Mouse (Mus musculus) kidney, postnatal 14 days (tissue): ENCODE measurements around the gene Cdkn2d.
"Not testable (repeated sequence)": the region's sequence is repeated elsewhere in the genome, so short reads cannot be mapped to it uniquely, and the experiment has no call there.

ENCODE experiments used
- DNase-seq: peaks from one replicate; pipeline ENCODE4 v3.0.0; 2022; ENCODE audit warnings: mixed read lengths

Gene Cdkn2d

DNA sequence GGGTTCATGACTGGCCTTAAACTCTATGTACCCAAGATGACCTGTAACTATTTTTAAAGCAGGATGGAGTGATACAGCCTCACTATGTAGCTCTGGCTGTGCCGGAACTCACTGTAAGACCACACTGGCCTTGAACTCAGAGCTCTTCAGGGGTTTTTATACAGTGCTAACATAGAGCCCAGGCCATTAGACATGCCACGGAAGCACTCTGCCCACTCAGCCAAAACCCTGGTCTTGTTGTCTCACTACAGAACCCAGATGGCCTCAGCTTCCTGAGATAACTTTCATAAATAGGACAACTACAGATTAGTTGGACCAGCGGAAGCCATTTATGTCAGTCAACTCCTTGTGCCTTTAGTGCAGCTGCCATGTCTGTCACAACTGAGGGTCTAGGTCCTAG lies 16.9 kb downstream of the Cdkn2d start:
- no peak for DNase-seq

DNA sequence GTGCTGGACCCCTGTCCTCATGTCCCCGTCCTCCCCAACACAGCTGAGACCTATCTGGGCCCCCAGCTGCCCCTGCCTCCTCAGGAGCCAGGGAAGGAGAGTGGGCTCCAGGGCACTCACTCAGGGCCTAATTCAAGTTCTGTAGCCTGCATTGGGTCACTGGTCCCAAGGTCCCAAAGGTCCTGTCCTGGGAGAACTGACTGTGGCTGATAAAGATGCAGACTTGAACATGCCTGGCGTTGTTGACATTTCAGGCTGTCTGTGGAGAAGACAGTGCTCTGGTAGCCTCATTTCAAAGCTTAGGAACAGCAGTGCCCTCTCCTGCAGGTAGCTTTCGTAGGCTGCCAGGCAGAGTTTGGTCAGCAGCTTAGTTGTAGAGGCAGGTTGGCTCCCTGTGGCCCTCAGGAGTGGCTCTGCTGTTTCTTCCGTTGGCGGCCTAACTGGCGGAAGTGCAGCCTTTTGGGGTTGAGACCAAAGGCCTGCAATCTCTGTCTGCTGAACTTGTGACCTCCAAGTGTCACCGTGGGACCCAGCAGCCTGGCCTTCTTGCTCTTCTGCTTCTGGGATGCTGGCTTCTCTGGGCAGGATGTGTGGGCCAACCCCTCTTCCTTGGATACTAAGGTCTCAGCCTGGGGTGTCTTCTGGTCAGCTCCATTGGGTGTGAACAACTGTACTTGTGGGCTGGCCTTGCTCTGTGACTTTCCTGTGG lies 17.5 kb downstream of the Cdkn2d start:
- DNase-seq = no peak

DNA sequence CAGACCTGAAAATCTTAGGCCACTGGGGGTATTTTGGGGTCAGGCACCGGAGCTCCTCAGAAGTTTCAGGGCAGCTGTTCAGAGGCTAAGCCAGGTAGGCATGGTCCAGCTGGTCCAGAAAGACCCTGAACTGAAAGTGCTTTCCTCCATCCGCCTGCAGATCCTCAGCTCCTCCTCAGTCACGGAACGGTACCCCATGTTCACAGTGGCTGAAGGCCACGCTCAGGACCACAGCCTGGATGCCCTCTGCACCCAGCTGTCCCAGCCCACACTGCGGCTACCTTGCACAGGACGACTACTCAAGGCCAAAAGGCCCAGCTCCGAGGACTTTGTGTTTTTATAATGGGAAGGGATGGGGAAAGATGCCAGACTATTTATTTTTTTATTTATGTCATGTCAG lies 18.1 kb downstream of the Cdkn2d start:
- no peak for DNase-seq

DNA sequence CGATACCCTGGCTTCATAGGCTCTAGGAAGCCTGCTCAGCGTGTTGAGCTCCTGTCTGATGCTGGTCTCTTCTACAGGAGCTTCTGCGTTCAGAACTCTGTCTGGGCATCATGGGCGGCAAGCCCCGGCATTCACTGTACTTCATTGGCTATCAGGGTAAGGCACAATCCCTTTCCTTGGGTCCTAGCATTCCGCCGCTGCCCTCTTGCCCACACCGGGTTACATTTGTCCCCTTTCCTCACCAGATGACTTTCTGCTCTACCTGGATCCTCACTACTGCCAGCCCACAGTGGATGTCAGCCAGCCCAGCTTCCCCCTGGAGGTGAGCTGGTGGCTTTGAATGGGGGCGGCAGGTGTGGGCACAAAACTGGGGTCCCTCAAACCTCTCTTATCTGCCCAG lies 18.8 kb downstream of the Cdkn2d start:
- DNase-seq = no peak

DNA sequence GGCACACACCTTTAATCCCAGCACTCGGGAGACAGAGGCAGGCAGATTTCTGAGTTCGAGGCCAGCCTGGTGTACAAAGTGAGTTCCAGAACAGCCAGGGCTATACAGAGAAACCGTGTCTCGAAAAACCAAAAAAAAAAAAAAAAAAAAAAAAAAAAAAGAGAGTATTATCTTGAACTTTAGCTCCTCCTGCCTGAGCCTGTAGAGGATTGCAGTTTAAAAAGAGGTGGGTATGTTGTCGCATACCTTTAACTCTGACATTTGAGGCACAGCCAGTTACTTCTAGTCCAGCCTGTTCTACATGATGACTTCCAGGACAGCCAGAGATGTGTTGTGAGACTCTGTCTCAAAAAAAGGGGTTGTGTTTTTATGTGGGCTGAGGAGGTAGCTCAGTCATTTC lies 21.6 kb downstream of the Cdkn2d start:
- DNase-seq = not testable (repeated sequence)

DNA sequence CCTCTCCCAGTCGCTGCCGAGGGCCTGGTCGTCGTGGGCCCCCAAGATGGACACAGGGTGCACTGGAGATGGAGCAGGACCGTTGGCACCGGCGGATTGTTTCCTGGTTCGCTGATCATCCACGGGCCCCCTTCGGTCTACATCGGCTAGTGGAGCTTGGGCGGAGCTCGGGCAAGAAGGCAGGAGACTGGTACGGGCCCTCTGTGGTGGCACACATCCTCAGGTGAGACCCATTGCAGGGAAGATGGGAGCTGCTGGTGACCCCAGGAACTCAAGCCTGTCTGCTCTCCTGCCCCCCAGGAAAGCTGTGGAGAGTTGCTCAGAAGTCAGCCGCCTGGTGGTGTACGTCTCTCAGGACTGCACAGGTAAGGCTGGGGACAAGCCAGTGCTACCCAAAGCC lies 22.9 kb downstream of the Cdkn2d start:
- DNase-seq = no peak

DNA sequence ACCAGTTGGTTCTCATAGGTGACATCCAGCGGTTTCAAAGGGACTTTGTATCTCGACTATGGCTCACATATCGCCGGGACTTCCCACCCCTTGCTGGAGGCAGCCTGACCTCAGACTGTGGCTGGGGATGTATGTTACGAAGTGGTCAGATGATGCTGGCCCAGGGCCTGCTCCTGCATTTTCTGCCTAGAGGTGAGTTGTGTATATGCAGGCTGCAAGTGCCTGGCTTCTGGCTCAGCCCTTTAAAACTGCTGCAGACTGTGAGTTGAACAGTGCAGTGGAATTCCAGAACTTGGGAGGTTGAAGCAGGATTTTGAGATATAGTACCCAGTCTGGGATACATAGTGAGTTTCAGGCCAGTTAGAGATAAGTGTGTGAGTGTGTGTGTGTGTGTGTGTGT lies 24.3 kb downstream of the Cdkn2d start:
- DNase-seq = no peak

DNA sequence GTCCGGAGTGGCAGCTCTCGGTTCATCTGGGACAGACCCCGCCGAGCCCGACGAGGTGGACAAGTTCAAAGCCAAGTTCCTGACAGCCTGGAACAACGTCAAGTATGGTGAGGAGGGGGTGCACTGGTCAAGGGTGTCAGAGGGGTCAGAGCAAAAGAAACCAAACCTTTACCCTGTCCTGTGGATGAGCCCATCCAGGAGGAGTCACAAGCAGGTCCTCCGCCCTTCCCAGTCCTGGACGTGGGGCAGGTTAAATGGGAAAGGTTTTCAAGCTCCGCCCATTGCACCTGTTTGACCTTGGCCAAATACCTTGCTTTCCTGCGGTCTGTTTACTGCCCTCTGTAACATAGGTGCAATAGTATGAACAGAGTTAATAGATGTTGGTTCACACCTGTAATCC lies 25.6 kb downstream of the Cdkn2d start:
- DNase-seq = peak; percentile 71

DNA sequence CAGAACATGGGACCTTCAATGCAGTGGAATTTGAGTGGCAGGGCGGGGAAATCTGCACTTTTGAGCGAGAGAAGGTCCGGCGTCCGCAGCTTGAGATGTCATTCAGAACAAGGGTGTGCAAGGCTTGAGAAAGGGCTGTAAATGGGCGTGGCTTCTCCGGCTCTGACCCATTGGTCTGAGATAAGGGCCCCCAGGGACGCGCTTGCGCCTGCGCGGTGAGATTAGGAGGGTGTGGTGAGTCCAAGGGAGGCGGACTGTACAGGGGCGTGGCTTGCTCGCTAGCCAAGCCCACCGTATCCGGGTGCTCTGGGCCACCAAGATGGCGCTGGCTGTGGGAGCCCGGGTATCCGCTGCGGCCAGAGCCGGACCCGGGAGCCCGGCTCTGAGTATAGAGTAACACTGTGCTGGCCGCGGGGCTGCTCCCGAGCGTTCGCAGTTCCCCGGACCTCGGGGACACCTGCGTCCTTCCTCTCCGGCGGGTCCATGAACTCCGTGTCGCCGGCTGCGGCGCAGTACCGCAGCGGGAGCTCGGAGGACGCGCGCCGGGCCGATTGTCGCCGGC lies 26.1 kb downstream of the Cdkn2d start, which contains the start of gene Atg4d:
TSS of gene Atg4d (plus strand) at position 294 of the 562 bp plus-strand sequence.
- DNase-seq = peak; percentile 99

DNA sequence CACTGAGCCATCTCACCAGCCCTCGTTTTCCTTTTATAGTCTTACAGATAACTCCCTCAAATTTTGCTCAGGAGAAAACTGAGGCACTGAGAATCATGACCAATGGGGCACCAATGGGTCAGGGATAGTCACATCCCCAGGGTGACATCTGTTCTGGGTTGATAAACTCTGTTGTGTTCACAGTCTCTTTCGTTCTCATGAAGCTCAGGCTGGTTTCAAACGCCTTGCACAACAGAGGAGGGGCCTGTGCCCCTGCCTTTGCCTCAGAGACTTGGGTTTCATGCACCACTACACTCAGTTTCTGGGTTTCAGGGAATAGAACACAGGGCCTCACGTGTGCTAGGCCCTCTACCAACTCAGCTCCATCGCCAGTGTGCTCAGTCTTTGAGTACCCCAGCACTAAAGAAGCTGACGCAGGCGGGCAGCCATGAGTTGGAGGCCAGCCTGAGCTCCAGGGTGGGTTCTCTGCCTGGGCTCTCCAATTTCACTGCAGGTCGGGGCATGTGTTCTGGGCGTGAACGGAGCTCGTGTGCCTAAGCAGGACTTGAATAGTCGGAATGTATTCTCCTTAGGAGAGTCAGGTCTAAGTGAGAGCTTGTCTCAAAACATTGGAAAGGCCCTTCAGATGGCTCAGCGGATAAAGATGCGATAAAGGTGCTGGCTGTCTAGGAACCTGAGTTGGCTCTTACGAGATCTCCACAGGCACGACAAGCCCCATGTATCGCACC lies 26.8 kb downstream of the Cdkn2d start:
- DNase-seq = no peak

DNA sequence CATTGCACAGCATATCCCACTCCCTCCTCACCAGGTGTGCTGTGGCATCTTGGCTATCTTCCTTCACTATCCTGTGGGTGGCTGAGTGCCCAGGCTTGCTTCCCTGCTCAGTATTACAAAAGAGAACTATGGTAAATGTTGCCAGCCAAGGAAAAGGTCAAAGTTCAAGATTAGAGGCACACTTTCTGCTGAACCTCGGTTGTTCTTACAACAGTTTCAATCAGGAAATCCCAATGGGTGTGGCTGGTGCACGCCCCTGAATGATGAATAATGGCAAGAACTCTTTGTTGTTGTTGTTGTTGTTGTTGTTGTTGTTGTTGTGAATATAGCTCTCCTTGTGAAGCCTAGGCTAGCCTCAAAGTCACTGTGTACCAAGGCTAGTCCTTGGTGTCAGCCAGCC lies 29.4 kb downstream of the Cdkn2d start:
- no peak for DNase-seq

DNA sequence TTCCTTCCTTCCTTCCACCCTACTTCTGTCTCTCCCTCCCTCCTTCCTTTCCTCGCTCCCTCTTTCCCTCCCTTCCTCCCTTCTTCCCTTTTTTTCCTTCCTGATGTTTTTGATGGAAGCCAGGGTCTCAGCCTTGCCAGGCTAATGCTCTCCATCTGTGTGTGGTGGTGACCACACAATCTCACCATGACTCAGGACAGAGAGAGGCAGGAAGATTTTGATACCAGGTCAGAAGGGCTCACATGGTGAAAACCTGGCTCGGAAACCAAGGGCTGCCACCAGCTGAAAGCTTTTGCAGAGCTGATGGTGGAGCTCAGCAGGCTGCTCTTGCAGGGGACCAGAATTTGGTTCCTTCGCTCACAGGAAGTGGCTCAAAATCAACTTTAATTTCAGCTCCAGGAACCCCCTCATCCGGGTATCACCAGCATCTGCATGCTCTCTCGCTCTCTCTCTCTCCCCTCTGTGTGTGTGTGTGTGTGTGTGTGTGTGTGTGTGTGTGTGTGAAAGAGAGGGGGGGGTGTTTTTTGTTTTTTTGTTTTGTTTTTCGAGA lies 30.6 kb downstream of the Cdkn2d start:
- no peak for DNase-seq

DNA sequence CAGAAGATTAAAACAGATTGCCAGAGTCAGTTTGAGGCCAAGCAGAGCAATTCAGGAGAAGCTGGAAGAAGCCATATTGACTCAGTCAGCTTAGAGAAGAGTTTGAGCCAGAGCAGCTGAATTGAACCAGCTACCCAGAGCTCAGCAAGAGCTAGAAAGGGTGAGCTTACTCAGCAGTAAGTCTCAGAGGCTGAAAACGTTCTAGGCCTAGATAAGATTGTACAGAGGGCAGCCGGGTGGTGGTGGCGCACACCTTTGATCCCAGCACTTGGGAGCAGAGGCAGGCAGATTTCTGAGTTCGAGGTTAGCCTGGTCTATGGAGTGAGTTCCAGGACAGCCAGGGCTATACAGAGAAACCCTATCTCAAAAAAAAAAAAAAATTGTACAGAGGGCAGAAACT lies 34.9 kb downstream of the Cdkn2d start:
- not testable (repeated sequence) for DNase-seq

DNA sequence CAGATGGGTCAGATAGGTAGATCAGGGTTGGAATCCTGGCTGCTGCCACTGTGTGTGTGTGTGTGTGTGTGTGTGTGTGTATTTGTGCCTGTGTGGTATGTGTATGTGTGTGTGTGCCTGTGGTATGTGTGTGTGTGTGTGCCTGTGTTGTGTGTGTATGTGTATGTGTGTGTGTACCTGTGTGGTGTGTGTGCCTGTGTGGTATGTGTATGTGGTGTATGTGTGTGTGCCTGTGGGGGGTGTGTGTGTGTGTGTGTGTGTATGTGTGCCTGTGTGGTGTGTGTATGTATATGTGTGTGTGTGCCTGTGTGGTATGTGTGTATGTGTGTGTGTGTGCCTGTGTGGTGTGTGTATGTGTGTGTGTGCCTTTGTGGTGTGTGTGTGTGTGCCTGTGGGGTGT lies 36.5 kb downstream of the Cdkn2d start:
- DNase-seq = no peak

DNA sequence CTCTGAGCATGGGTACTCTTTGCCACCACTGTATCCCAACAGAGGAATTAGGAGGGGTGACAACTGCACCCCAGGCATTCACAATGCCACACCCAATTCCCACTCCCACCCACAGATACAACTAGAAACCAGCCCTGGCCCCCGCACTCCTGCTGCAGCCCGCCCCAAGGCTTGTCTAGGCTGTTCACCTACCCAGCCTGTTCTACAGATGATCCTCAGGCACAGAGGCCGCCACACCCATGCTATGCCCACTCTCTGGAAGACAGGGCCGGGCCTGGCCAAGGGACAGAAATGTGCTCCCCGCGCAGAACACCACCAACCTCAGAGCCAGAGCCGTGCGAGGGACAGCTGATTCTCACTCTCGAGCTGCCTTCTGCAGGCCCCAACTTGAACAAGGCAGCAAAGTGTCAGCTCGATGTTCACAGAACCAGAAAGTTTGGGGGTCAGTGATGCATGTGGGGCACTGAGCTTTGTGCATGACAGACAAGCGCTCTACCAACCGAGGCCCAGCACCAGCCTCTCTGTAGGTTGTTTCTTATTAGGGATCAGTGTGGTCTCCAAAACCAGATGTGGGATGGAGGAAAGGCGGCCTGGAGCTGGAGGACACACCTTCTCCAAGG lies 40.0 kb downstream of the Cdkn2d start:
- no peak for DNase-seq

DNA sequence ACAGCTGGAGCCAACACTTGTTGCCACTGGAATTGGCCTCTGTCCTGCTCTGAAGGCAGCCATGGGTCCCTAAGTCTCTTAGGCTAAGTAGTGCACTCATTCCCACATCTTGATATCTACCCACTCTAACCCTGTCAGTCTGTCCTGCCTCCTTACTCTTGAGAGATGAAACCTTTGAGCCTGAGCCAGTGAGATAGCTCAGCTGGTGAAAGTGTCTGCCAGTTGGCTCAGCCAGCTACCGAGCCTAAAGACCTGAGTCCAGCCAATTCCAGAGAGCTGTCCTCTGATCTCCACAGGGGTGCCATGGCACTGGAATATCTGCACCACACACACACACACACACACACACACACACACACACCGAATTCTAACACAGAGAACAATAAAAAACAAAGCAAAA lies 40.7 kb downstream of the Cdkn2d start:
- no peak for DNase-seq

DNA sequence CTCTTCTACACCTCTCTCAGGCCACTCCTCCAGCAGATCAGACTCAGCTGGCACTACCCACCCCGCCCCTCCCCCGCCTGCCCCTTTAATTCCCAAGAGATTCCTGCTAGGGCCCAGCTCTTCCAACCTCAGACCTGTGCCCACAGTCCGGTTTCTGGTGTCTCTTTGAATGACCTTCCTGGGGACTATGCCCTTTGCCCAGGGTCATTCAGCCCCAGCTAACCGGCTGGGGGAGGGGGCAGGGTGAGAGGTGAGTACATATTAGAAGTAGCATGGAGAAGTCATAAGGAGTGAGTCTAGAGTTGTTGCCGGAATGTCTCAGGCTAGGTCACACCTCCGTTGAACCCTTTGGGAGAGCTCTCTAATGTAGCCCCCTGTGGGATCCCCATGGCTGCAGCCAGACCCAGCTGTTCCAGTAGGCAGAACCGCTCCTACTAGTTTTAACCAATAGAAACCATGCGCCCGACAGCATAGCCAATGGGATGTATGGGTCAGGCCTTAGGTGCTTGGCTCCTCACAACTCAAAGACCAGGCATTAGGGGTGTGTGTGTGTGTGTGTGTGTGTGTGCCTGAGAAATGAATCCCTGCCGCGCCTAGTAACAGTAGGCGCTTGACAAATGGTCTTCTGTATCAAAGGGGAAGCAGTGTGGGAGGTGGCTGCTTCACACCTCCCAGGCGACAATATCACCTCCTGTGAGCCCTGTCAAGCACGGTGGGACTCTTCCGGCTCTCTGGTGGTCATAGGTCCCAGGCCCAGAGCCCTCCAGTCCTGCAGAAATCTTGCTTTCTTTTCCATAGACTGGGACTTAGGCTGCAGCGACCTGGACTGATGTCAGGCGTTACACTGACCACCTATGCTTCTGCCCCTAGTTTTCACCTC lies 41.3 kb downstream of the Cdkn2d start:
- no peak for DNase-seq

DNA sequence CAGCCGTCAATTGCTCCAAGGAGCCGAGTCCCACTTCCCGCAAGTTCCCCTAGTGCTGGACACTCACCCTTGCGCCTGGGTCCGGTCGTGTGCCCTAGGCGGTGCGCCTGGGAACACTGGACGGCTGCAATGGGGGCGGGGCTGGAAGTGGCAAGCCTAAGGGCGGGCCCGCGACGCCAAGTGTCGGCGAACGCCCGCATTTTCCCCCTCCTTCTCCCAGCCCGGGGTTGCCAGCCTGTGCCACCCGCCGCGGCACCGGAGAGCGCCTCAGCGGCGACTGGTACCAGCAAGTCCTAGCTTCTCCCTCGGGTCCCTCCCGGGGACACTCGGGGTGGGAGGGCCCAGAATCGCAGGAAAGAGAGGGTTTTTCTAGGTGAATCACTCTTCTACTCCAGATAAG lies 42.9 kb downstream of the Cdkn2d start, which contains the start of gene S1pr5:
TSS of gene S1pr5 (minus strand) at position 118 of the 400 bp plus-strand sequence.
- peak; percentile 66 for DNase-seq

DNA sequence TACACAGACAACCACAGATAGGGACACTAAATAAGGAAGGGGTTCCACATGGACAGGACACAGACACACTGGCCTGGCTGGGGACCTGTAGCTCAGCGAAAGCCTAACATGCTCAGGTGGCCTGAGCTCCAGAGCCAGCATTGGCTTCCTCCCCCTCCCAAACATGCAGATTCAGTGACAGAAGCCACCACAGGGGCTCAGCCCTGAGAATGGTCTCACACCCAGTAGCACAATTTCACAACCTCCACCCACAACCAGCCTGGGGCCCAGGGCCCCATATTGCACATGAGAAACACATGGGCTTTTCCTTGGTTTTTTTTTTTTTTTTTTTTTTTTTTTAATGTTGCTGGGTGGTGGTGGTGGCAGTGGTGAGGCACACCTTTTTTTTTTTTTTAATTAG lies 44.9 kb downstream of the Cdkn2d start:
- no peak for DNase-seq

DNA sequence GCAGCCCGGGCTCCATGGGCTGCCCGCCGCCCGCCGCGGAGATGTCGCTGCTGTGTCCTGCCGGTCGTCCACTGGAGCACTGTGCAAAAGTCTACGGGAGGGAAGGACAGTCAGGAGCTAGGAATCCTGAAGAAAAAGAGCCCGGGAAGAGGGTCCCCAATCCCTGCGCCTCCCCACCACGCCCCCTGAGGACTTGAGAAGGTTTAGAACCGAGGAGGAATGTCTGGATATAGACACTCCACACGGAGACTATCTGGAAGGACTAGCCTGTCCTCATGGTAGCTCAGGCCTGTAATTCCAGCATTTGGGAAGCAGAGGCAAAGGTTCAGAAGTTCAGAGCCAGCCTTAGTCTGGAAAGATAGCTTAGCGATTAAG lies 46.1 kb downstream of the Cdkn2d start:
- DNase-seq = no peak

DNA sequence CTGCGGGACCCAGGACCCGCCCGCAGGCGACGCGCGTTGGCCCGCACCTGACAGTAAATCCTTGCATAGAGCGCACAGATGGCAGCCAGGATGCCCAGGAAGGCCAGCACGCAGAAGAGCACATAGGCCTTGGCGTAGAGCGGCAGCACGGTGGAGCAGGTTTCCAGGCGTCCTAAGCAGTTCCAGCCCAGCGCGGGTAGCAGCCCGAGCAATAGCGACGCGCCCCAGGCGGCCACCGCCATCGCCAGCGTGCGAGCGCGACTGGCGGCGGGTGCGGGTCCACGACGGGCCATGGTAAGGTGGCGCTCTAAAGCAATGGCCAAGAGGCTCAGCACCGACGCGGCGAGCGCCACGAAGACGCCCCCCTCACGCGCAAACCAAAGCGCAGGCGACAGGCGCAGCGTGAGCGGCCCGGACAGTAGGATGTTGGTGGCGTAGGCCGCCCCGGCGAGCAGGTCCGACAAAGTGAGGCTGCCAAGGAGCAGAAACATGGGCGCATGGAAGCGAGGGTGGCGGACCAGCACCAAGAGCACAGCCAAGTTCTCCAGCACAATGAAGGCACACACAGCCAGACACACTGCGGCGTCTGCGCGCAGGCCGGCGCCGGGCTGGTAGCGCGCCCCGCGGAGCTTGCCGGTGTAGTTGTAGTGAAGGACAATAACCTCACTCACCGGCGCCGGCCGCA lies 46.6 kb downstream of the Cdkn2d start:
- no peak for DNase-seq
